Mouse (Mus musculus) frontal cortex, postnatal 10 days (tissue): ENCODE measurements around the gene Ndufs5.

Source experiments
- DNase-seq, 2 experiments: peaks; one replicate each; pipeline ENCODE4 v3.0.0; 2022; ENCODE audit warnings: low spot score in 2 of 2, mixed read lengths in 1 of 2

The Ndufs5 gene

GRCm38 (mm10) chr4:123687025-123687781, 30.8 kb downstream of the Ndufs5 start:
- DNase-seq, result peak in 1 of 2 experiments; percentile 22

- peak in 1 of 2 experiments; percentile 35 for DNase-seq
These were observed 31.5 kb downstream of the Ndufs5 start for GRCm38 (mm10) chr4:123686368-123687024.

GRCm38 (mm10) chr4:123685506-123686242, 32.3 kb downstream of the Ndufs5 start:
- DNase-seq, result no peak

- no peak for DNase-seq
These were observed 33.0 kb downstream of the Ndufs5 start for GRCm38 (mm10) chr4:123685046-123685445.

- no peak for DNase-seq
These were observed 33.7 kb downstream of the Ndufs5 start, which contains the start of gene Macf1 for GRCm38 (mm10) chr4:123684260-123684659. Gene Macf1, minus strand, starts transcription at chr4:123684360.

- no peak for DNase-seq
These were observed 35.7 kb downstream of the Ndufs5 start for GRCm38 (mm10) chr4:123682291-123682690.

GRCm38 (mm10) chr4:123680962-123681361, 37.0 kb downstream of the Ndufs5 start:
- no peak for DNase-seq

- peak in 1 of 2 experiments; percentile 54 for DNase-seq
These were observed 40.8 kb downstream of the Ndufs5 start for GRCm38 (mm10) chr4:123677060-123677804.

GRCm38 (mm10) chr4:123670598-123670997, 47.4 kb downstream of the Ndufs5 start:
- DNase-seq, result no peak

GRCm38 (mm10) chr4:123669696-123670095, 48.3 kb downstream of the Ndufs5 start:
- DNase-seq, result no peak

GRCm38 (mm10) chr4:123667260-123667867, 50.6 kb downstream of the Ndufs5 start:
- DNase-seq, result peak; percentile 65 to 83

GRCm38 (mm10) chr4:123666517-123666916, 51.5 kb downstream of the Ndufs5 start:
- no peak for DNase-seq

GRCm38 (mm10) chr4:123665681-123666278, 52.2 kb downstream of the Ndufs5 start:
- DNase-seq, result no peak

GRCm38 (mm10) chr4:123664951-123665661, 52.9 kb downstream of the Ndufs5 start:
- DNase-seq, result no peak

- peak in 1 of 2 experiments; percentile 62 for DNase-seq
These were observed 53.7 kb downstream of the Ndufs5 start for GRCm38 (mm10) chr4:123664021-123664950.

- no peak for DNase-seq
These were observed 54.4 kb downstream of the Ndufs5 start for GRCm38 (mm10) chr4:123663688-123663965.

GRCm38 (mm10) chr4:123662914-123663687, 54.9 kb downstream of the Ndufs5 start:
- DNase-seq, result no peak
